Mouse (Mus musculus) C2C12 (cell line): ENCODE results near the gene Bckdha. TPM values are rescaled to one million over a fixed set of nuclear protein-coding genes. Genes with fewer than 3 reads are reported as not detected.

Experiments
- H3K27me3 ChIP-seq: one replicate; pipeline ENCODE4 v1.6.1; 2011; ENCODE audit not compliant: control insufficient read depth, insufficient read depth, insufficient read length
- H3K36me3 ChIP-seq: one replicate; pipeline ENCODE4 v1.6.1; 2011; ENCODE audit not compliant: control insufficient read depth, insufficient read depth
- H3K4me3 ChIP-seq: one replicate; pipeline ENCODE4 v1.5.1; 2011; ENCODE audit warnings: mild to moderate bottlenecking, control low read depth; ENCODE audit not compliant: poor library complexity, insufficient read depth, severe bottlenecking
- H3K79me2 ChIP-seq: one replicate; pipeline ENCODE4 v1.6.1; 2011; ENCODE audit not compliant: control insufficient read depth, insufficient read depth
- H3K79me3 ChIP-seq: one replicate; pipeline ENCODE4 v1.6.1; 2011; ENCODE audit warnings: low read depth, control low read depth
- H3ac ChIP-seq: one replicate; pipeline ENCODE3; 2011; ENCODE audit warnings: low read depth; ENCODE audit not compliant: control insufficient read depth, insufficient read length
- CEBPB ChIP-seq: IDR thresholded peaks from one replicate; pipeline ENCODE4 v1.6.1; 2011; ENCODE audit warnings: low read depth, mild to moderate bottlenecking, control low read depth, moderate library complexity
- CTCF ChIP-seq: IDR thresholded peaks from one replicate; pipeline ENCODE4 v1.5.1; 2011; ENCODE audit not compliant: control insufficient read depth, insufficient read depth, insufficient read length
- FOSL1 ChIP-seq: IDR thresholded peaks from one replicate; pipeline ENCODE4 v1.8.0; 2011; ENCODE audit warnings: mild to moderate bottlenecking, low read length; ENCODE audit not compliant: poor library complexity, insufficient read depth, severe bottlenecking
- MAX ChIP-seq: IDR thresholded peaks from one replicate; pipeline ENCODE4 v1.6.1; 2011; ENCODE audit warnings: mild to moderate bottlenecking, control low read depth
- MYOD1 ChIP-seq: IDR thresholded peaks from one replicate; pipeline ENCODE4 v1.6.1; 2011; ENCODE audit warnings: low read depth; ENCODE audit not compliant: control insufficient read depth, insufficient read length
- MYOG ChIP-seq: IDR thresholded peaks from one replicate; pipeline ENCODE4 v1.6.1; 2011; ENCODE audit not compliant: control insufficient read depth, insufficient read length; ENCODE audit errors: extremely low read depth
- USF1 ChIP-seq: IDR thresholded peaks from one replicate; pipeline ENCODE4 v1.6.1; 2011; ENCODE audit warnings: low read depth, mild to moderate bottlenecking, control low read depth, moderate library complexity
- polyA plus RNA-seq: library from polyadenylated mRNA; unstranded; fragments of >200 nt; fragmentation: generic; extraction: Trizol; gene quantifications from one replicate; pipeline ENCODE4 v1.2.1, GENCODE M21; 2012; ENCODE audit warnings: missing spikeins

Gene Bckdha
- polyA plus RNA-seq, 1 experiment: 21.3 TPM

GRCm38 (mm10) chr7:25628323-25628620 lies 30.5 kb downstream of the Bckdha start:
- no peaks in the 10 kb centered on the region for H3K79me3 ChIP-seq
- no peaks in the 10 kb centered on the region for H3K27me3 ChIP-seq
- no peaks in the 10 kb centered on the region for H3K79me2 ChIP-seq
- no peak overlapping the region for H3K4me3 ChIP-seq
- peak overlapping the region; percentile 28 for H3ac ChIP-seq
- TF ChIP-seq CEBPB (no peak), MAX (no peak), USF1 (no peak), MYOD1 (no peak), CTCF (no peak), FOSL1 (no peak), MYOG (no peak)
- no peaks in the 10 kb centered on the region for H3K36me3 ChIP-seq

DNA sequence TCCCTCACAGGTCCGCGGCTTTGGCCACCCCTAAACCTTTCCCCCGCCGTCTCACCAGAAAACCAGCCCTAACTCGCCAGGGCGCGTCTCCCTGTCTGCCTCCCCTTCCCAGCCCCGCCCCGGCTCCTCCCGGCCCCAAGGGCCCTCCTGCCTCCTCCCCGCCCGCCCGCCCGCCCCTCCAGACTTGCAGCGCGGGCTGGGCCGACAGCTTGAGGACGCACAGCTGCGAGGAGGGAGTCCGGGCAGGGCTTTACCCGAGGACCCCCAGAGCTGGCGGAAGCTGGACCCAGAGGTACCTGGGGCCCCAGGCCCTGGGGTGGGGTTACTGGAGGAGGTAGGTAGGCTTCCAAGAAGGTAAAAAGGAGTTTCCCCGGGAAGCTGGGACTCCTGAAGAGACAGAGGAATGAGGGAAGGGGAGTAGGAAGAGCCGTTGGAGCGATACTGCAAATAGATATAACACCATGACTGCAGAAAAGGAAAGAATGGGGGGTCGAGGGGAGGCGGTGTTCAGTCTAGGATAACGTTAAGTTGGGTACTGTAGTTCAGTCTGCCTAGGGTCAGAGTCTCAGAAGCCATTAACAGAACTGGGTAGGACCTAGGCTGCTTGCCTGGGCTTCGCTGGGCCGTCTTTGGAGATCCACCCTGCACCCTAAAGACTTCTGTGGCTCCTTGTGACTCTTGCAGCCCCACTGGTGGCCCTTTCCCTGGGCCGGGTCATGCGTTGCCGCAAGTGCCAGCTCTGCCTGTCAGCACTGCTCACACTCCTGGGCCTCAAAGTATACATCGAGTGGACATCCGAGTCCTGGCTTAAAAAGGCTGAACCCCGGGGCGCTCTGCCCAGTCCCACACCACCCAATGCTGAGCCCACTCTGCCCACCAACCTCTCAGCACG lies 31.1 kb downstream of the Bckdha start:
- no peak for TF ChIP-seq MYOG
- no peak for TF ChIP-seq CEBPB
- no peak for TF ChIP-seq CTCF
- no peak for TF ChIP-seq USF1
- no peak for TF ChIP-seq MYOD1
- no peak for TF ChIP-seq FOSL1
- TF ChIP-seq MAX: no peak
- H3K36me3 ChIP-seq: no peaks in the 10 kb centered on the region
- H3ac ChIP-seq: peak overlapping the region; percentile 60
- no peaks in the 10 kb centered on the region for H3K79me2 ChIP-seq
- H3K4me3 ChIP-seq: no peak overlapping the region
- no peaks in the 10 kb centered on the region for H3K27me3 ChIP-seq
- no peaks in the 10 kb centered on the region for H3K79me3 ChIP-seq

- no peaks in the 10 kb centered on the region for H3K27me3 ChIP-seq
- H3K36me3 ChIP-seq: no peaks in the 10 kb centered on the region
- H3K4me3 ChIP-seq: no peak within 1 kb of the TSS
- H3K79me3 ChIP-seq: no peaks in the 10 kb centered on the region
- TF ChIP-seq MYOG: no peak
- TF ChIP-seq MYOD1: no peak
- no peak for TF ChIP-seq FOSL1
- no peak for TF ChIP-seq MAX
- TF ChIP-seq CTCF: no peak
- no peak for TF ChIP-seq USF1
- TF ChIP-seq CEBPB: no peak
- H3K79me2 ChIP-seq: no peaks in the 10 kb centered on the region
- peak within 1 kb of the TSS; percentile 60 for H3ac ChIP-seq
Observed at GRCm38 (mm10) chr7:25626509-25627430, 32.0 kb downstream of the Bckdha start, which contains the start of gene B3gnt8. TSS of gene B3gnt8 (plus strand) at chr7:25626654.

DNA sequence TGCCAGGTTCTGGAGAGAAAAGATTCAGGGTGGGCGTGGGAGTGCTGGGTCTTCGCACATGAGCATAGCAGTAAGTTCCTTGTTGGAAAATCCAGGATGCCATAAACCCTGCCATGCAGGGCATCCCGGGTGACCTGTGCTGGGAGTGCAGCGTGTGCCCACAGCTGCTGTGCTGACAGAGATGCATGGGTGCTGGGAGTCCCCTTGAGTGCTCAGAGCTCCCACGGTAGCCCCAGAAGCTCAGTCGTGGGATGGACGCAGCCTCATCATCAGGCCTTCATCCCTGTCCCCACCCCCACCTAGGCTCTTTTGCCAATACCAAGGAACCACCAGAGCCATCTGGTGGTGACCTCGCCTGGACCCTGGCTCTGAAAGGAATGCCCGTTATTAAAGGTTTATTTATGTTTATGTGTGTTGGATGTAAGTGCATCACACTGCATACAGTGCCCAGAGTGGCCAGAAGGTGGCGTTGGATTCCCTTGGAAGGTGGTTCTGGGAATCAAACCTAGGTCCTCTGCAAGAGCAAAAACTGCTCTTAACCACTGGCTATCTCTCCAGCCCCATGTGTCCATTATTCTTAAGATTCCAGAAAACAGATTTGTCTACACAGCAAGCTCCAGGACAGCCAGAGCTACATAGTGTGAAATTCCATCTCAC lies 33.1 kb downstream of the Bckdha start:
- Histone ChIP-seq H3ac (no peak overlapping the region), H3K79me2 (no peaks in the 10 kb centered on the region), H3K4me3 (no peak overlapping the region), H3K36me3 (no peaks in the 10 kb centered on the region), H3K79me3 (no peaks in the 10 kb centered on the region), H3K27me3 (no peaks in the 10 kb centered on the region)
- TF ChIP-seq MAX: no peak
- TF ChIP-seq USF1: no peak
- TF ChIP-seq FOSL1: no peak
- no peak for TF ChIP-seq CTCF
- TF ChIP-seq MYOG: no peak
- no peak for TF ChIP-seq MYOD1
- TF ChIP-seq CEBPB: no peak

DNA sequence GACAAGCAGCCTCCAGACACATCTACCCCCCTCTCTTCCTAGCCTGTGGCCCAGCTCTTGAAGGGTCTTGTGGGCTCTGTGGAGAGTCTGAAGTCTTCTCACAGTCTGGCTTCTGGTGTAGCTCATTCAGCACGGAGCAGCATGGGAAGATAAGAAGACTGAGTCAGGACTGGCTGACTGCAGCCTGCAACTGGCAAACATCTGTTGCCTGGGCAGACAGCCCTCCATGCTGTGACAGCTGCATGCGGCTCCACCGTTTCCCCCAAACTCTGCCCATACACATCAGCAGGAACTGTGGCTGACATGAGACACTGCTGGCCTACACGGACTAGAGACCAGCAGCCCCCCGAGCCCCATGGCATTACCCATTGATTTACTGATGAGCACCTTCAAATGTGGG lies 33.9 kb downstream of the Bckdha start:
- Histone ChIP-seq H3K36me3 (no peaks in the 10 kb centered on the region), H3K79me2 (no peaks in the 10 kb centered on the region)

More for the DNA sequence above, 33.9 kb downstream of the Bckdha start:
- Histone ChIP-seq H3ac (no peak overlapping the region), H3K27me3 (no peaks in the 10 kb centered on the region), H3K4me3 (no peak overlapping the region), H3K79me3 (no peaks in the 10 kb centered on the region)
- TF ChIP-seq MAX (no peak), USF1 (no peak), MYOG (no peak), CTCF (no peak), CEBPB (no peak), MYOD1 (peak; percentile 88), FOSL1 (no peak)
